Mouse (Mus musculus) limb, embryonic 14.5 days (tissue): ENCODE results near the gene Snx30. TPM values are rescaled to one million over a fixed set of nuclear protein-coding genes. Genes with fewer than 3 reads are reported as not detected.

Source experiments
- ATAC-seq: fragments of 200-750 bp; cut with Nextera tagmentation; 2 replicates; pipeline ENCODE4 v1.8.0; 2017; ENCODE audit warnings: low read depth, moderate number of reproducible peaks, moderate TSS enrichment; ENCODE audit not compliant: low FRiP score
- DNase-seq: peaks from one replicate; pipeline ENCODE4 v3.0.0-alpha.2; 2015; ENCODE audit warnings: low spot score
- H3K27ac ChIP-seq: fragments of 300-500 bp; sonication (generic); replicated peaks from 2 replicates; pipeline ENCODE4 v1.5.1; 2014; ENCODE audit warnings: low read depth, mild to moderate bottlenecking, low read length, moderate library complexity, mixed read lengths
- H3K27me3 ChIP-seq: fragments of 300-500 bp; sonication (generic); 2 replicates; pipeline ENCODE4 v1.6.1; 2014; ENCODE audit warnings: low read length, mixed read lengths; ENCODE audit not compliant: control insufficient read depth, insufficient read depth
- H3K36me3 ChIP-seq: fragments of 300-500 bp; sonication (generic); 2 replicates; pipeline ENCODE4 v1.6.1; 2014; ENCODE audit warnings: mild to moderate bottlenecking, low read length, moderate library complexity, mixed read lengths; ENCODE audit not compliant: control insufficient read depth, insufficient read depth
- H3K4me1 ChIP-seq: fragments of 300-500 bp; sonication (generic); 2 replicates; pipeline ENCODE4 v1.6.1; 2014; ENCODE audit warnings: antibody characterized with exemption, low read length, mixed read lengths; ENCODE audit not compliant: control insufficient read depth, insufficient read depth
- H3K4me2 ChIP-seq: fragments of 300-500 bp; sonication (generic); replicated peaks from 2 replicates; pipeline ENCODE4 v1.6.1; 2014; ENCODE audit warnings: low read depth, mild to moderate bottlenecking, low read length, moderate library complexity; ENCODE audit not compliant: severe bottlenecking
- H3K4me3 ChIP-seq: fragments of 300-500 bp; sonication (generic); replicated peaks from 2 replicates; pipeline ENCODE4 v1.5.1; 2014; ENCODE audit warnings: low read length
- H3K9ac ChIP-seq: fragments of 300-500 bp; sonication (generic); 2 replicates; pipeline ENCODE4 v1.6.1; 2014; ENCODE audit warnings: mild to moderate bottlenecking, low read depth, low read length, moderate library complexity; ENCODE audit not compliant: severe bottlenecking
- H3K9me3 ChIP-seq: fragments of 300-500 bp; sonication (generic); 2 replicates; pipeline ENCODE4 v1.6.1; 2016; ENCODE audit warnings: low read length; ENCODE audit not compliant: control insufficient read depth
- POLR2A ChIP-seq: fragments of 200-500 bp; IDR thresholded peaks from 2 replicates; pipeline ENCODE4 v1.8.0; 2012; ENCODE audit warnings: inconsistent platforms, mild to moderate bottlenecking, moderate library complexity, borderline replicate concordance; ENCODE audit not compliant: insufficient read depth, insufficient read length; ENCODE audit errors: extremely low read depth
- WGBS: fragments of 180-500 bp; shearing (Covaris S2); extraction: QIAGEN DNeasy Blood & Tissue Kit; methylation state at CpG from one replicate; pipeline ENCODE4 v1.1.7; 2014; 5-methylcytosine and 5-hydroxymethylcytosine counted together
- polyA plus RNA-seq, 2 experiments: library from polyadenylated mRNA; depleted of rRNA in 1 of 2; stranded (reverse) in 1 of 2; unstranded in 1 of 2; fragments of >200 nt; fragmentation: Nextera tagmentation in 1 of 2; extraction: Ambion mirVana in 1 of 2; gene quantifications; 2 replicates each; pipeline versions ENCODE4 v1.2.1 to v1.2.3; 2012 to 2014

The Snx30 gene
- polyA plus RNA-seq, 2 experiments = 7.2 to 12.0 TPM

DNA sequence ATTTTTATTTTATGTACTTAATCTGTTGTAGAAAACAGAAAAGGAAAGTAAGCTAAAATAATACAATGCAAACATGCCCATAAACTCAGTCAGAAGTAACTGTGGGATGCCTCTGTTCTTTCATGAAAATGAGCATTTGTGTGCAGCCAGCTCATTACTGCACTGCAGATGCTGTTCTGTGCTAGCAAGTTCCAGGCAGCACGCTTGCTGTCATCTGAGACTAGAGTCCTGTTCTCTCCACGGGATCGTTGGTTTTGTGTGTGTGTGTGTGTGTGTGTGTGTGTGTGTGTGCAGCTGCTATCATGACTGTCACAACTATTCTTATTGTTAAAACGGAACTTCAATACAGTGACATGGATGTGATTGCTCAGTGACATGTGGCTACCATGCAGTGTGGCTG is 56.2 kb downstream of the Snx30 start:
- Histone ChIP-seq H3K9me3 (no peaks in the 10 kb centered on the region), H3K27me3 (no peaks in the 10 kb centered on the region), H3K27ac (no peak overlapping the region), H3K36me3 (0 out of 2 replicates have a peak, but pooled peaks cover 2% of the 10 kb centered on the region), H3K4me1 (0 out of 2 replicates have a peak, but pooled peaks cover 4% of the 10 kb centered on the region), H3K9ac (no peak overlapping the region), H3K4me2 (no peak overlapping the region), H3K4me3 (no peak overlapping the region)
- ATAC-seq = no peak
- 27% methylated on average over 4 of the region's 4 CpGs for WGBS
- DNase-seq = no peak
- TF ChIP-seq POLR2A = no peak

DNA sequence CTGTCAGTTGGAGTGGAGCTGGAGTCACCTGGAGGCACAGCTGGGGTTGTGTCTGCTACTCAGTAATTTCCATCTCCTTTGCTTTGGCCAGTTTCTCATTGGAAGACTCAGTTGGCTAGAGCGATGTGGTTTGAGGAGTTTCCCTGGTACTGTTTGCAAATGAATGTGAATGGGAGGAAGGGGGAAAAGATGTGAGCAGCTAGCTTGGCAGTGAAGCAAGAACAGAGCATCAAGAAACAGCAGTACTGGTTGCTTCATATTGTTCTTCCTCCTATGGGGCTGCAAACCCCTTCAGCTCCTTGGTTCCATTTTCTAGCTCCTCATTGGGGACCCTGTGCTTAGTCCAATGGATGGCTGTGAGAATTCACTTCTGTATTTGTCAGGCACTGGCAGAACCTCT is 56.7 kb downstream of the Snx30 start:
- no peak overlapping the region for H3K9ac ChIP-seq
- H3K36me3 ChIP-seq = no peaks in the 10 kb centered on the region
- no peak overlapping the region for H3K4me2 ChIP-seq
- H3K27ac ChIP-seq = no peak overlapping the region
- H3K27me3 ChIP-seq = no peaks in the 10 kb centered on the region
- no peak overlapping the region for H3K4me3 ChIP-seq
- TF ChIP-seq POLR2A = no peak
- 72% methylated on average over 1 of the region's 1 CpGs for WGBS
- ATAC-seq (no peak), DNase-seq (no peak)
- no peaks in the 10 kb centered on the region for H3K9me3 ChIP-seq
- H3K4me1 ChIP-seq = 0 out of 2 replicates have a peak, but pooled peaks cover 4% of the 10 kb centered on the region

DNA sequence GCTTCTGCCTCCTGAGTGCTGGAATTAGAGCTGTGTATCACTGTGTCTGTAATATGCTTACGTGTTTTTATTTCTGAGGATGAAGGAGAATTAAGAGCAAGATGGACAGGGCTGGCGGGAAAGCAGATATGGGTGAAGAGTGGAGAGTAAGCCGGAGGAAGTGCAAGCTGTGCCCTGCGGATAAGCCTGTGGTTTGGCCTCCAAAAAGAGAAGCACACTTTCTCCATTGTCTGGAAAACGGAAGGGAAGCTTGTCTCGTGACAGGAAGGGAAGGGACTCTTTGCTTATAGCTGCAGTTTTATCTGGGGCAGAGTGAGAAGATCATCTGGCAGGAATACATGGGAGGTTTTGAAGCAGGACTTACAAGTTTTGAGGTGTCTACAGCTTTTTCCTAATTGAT is 58.2 kb downstream of the Snx30 start:
- H3K27ac ChIP-seq = no peak overlapping the region
- no peaks in the 10 kb centered on the region for H3K9me3 ChIP-seq
- TF ChIP-seq POLR2A = no peak
- H3K4me3 ChIP-seq = no peak overlapping the region
- no peak for DNase-seq
- H3K4me2 ChIP-seq = no peak overlapping the region
- ATAC-seq = no peak
- H3K36me3 ChIP-seq = peaks cover 1% of the 10 kb centered on the region; the same call in 1 of the 2 replicates
- H3K9ac ChIP-seq = no peak overlapping the region
- 0 out of 2 replicates have a peak, but pooled peaks cover 4% of the 10 kb centered on the region for H3K4me1 ChIP-seq
- 78% methylated on average over 6 of the region's 6 CpGs for WGBS
- no peaks in the 10 kb centered on the region for H3K27me3 ChIP-seq

DNA sequence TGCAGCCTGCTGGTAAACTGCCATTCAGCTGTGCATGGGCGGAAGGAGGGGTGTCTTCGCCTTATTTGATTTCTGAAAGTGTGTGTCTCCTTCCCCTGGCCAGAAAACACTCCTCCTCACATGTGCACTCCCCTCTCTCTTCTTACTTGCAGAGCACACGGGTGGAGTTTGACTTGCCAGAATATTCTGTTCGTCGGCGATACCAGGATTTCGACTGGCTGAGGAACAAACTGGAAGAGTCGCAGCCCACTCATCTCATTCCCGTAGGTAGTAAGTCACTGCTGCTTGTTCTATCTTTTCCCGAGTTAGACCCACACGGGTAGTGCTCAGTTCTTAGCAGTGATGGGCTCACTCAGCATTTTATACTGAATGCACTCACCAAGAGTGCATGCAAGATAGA is 62.4 kb downstream of the Snx30 start:
- ATAC-seq = no peak

GRCm38 (mm10) chr4:59869488-59870057 is 63.9 kb downstream of the Snx30 start:
- Histone ChIP-seq H3K4me3 (no peak overlapping the region), H3K4me2 (no peak overlapping the region), H3K36me3 (peaks cover 3% of the 10 kb centered on the region; the same call in 1 of the 2 replicates), H3K9ac (no peak overlapping the region), H3K4me1 (peaks cover 17% of the 10 kb centered on the region; the same call in 1 of the 2 replicates), H3K27ac (peak overlapping the region; percentile 83; the same call in 1 of the 2 replicates), H3K9me3 (no peaks in the 10 kb centered on the region), H3K27me3 (no peaks in the 10 kb centered on the region)
- 45% methylated on average over 6 of the region's 6 CpGs for WGBS
- no peak for TF ChIP-seq POLR2A
- 0 out of 2 replicates have a peak, but pooled peaks have one; percentile 36 for ATAC-seq
- peak; percentile 71 for DNase-seq

More for the DNA sequence above, 62.4 kb downstream of the Snx30 start:
- Histone ChIP-seq H3K36me3 (peaks cover 3% of the 10 kb centered on the region; the same call in 1 of the 2 replicates), H3K4me1 (peaks cover 17% of the 10 kb centered on the region; the same call in 1 of the 2 replicates), H3K4me2 (no peak overlapping the region), H3K4me3 (no peak overlapping the region), H3K27me3 (no peaks in the 10 kb centered on the region), H3K27ac (no peak overlapping the region), H3K9me3 (no peaks in the 10 kb centered on the region), H3K9ac (no peak overlapping the region)
- no peak for DNase-seq
- TF ChIP-seq POLR2A = no peak
- 88% methylated on average over 11 of the region's 11 CpGs for WGBS

GRCm38 (mm10) chr4:59870433-59870832 is 64.8 kb downstream of the Snx30 start:
- Histone ChIP-seq H3K27ac (peak overlapping the region; percentile 83), H3K9ac (no peak overlapping the region), H3K4me3 (no peak overlapping the region), H3K4me2 (0 out of 2 replicates have a peak overlapping the region, but pooled peaks have one; percentile 11), H3K4me1 (peaks cover 17% of the 10 kb centered on the region; the same call in 1 of the 2 replicates), H3K9me3 (no peaks in the 10 kb centered on the region), H3K36me3 (peaks cover 3% of the 10 kb centered on the region; the same call in 1 of the 2 replicates), H3K27me3 (no peaks in the 10 kb centered on the region)
- WGBS = 57% methylated on average over 6 of the region's 6 CpGs
- no peak for TF ChIP-seq POLR2A
- DNase-seq (peak; percentile 47), ATAC-seq (peak; percentile 48; the same call in 1 of the 2 replicates)
